Mouse (Mus musculus) liver, embryonic 14.5 days (tissue): ENCODE data around the gene Tekt4. TPM values are rescaled to one million over a fixed set of nuclear protein-coding genes. Genes with fewer than 3 reads are reported as not detected.

Experiments used
- ATAC-seq: fragments of 200-750 bp; cut with Nextera tagmentation; 2 replicates; pipeline ENCODE4 v1.8.0; 2017; ENCODE audit warnings: moderate number of reproducible peaks, mild to moderate bottlenecking, moderate library complexity; ENCODE audit not compliant: insufficient read depth
- DNase-seq, 3 experiments: peaks; one replicate each; pipeline ENCODE4 v3.0.0-alpha.2; 2012 to 2013; ENCODE audit warnings: low read depth in 3 of 3, low spot score in 3 of 3
- H3K27ac ChIP-seq: fragments of 300-500 bp; sonication (generic); 2 replicates; pipeline ENCODE4 v1.5.1; 2014; ENCODE audit warnings: moderate library complexity, mild to moderate bottlenecking, control low read depth, inconsistent platforms
- H3K27me3 ChIP-seq: fragments of 300-500 bp; sonication (generic); 2 replicates; pipeline ENCODE4 v1.6.1; 2014; ENCODE audit warnings: mild to moderate bottlenecking, low read length, moderate library complexity; ENCODE audit not compliant: control insufficient read depth, insufficient read depth
- H3K36me3 ChIP-seq: fragments of 300-500 bp; sonication (generic); replicated peaks from 2 replicates; pipeline ENCODE4 v1.6.1; 2014; ENCODE audit warnings: low read depth; ENCODE audit not compliant: control insufficient read depth, insufficient read depth
- H3K4me1 ChIP-seq, 2 experiments: fragments of 200-500 bp in 1 of 2; fragments of 300-500 bp in 1 of 2; sonication (generic) in 1 of 2; replicated peaks; 2 replicates each; pipeline ENCODE4 v1.6.1; 2012 to 2014; ENCODE audit warnings: antibody characterized with exemption in 1 of 2, inconsistent platforms in 1 of 2, low read length in 1 of 2; ENCODE audit not compliant: control insufficient read depth in 2 of 2, insufficient read depth in 2 of 2
- H3K4me2 ChIP-seq: fragments of 300-500 bp; sonication (generic); 2 replicates; pipeline ENCODE4 v1.6.1; 2014; ENCODE audit warnings: low read depth, mild to moderate bottlenecking, control low read depth, moderate library complexity
- H3K4me3 ChIP-seq, 2 experiments: fragments of 200-500 bp in 1 of 2; fragments of 300-500 bp in 1 of 2; sonication (generic) in 1 of 2; 2 replicates each; pipeline ENCODE4 v1.5.1; 2012 to 2014; ENCODE audit warnings: low read depth in 2 of 2, low read length in 2 of 2, mild to moderate bottlenecking in 2 of 2, control low read depth in 1 of 2, inconsistent platforms in 1 of 2, moderate library complexity in 1 of 2; ENCODE audit not compliant: insufficient read depth in 1 of 2
- H3K9ac ChIP-seq: fragments of 300-500 bp; sonication (generic); replicated peaks from 2 replicates; pipeline ENCODE4 v1.6.1; 2014; ENCODE audit warnings: mild to moderate bottlenecking, control low read depth, moderate library complexity
- H3K9me3 ChIP-seq: fragments of 300-500 bp; sonication (generic); 2 replicates; pipeline ENCODE4 v1.6.1; 2016; ENCODE audit warnings: low read length, mixed read lengths; ENCODE audit not compliant: control insufficient read depth
- CTCF ChIP-seq: IDR thresholded peaks from 2 replicates; pipeline ENCODE4 v1.5.1; 2016; ENCODE audit warnings: antibody characterized with exemption, low read depth, control low read depth
- EP300 ChIP-seq: IDR thresholded peaks from 2 replicates; pipeline ENCODE4 v1.6.1; 2016; ENCODE audit warnings: antibody characterized with exemption, low read depth
- WGBS: fragments of 180-500 bp; shearing (Covaris S2); extraction: QIAGEN DNeasy Blood & Tissue Kit; methylation state at CpG from one replicate; pipeline ENCODE4 v1.1.7; 2014; ENCODE audit not compliant: insufficient replicate concordance; 5-methylcytosine and 5-hydroxymethylcytosine counted together
- polyA plus RNA-seq, 2 experiments: library from polyadenylated mRNA; depleted of rRNA in 1 of 2; stranded (reverse) in 1 of 2; unstranded in 1 of 2; fragments of >200 nt; fragmentation: Nextera tagmentation in 1 of 2; extraction: Ambion mirVana in 1 of 2; gene quantifications; 2 replicates each; pipeline versions ENCODE4 v1.2.1 to v1.2.3; 2012 to 2014

Gene Tekt4
- polyA plus RNA-seq, 2 experiments: 0.07 TPM; not detected in 1

DNA sequence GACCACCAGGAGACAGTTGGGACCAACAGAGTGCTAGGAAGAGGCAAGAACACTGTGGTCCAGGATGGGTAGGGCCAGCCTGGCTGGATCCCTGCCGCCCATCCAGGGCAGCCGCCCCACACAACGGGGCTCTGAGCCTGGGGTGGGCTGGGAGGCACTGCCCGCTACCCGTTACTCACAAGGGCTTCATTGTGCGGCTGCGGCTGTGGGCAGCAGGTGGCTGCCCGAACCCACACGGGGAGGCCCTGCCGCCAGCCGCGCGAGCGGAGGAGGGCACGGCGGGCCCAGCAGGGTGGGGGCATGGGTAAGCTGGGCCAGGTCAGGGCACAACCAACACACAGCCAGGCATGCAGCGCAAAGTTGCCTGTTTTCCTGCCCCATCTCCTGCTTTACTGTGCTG is 63.7 kb downstream of the Tekt4 start:
- Histone ChIP-seq H3K9ac (no peak overlapping the region), H3K36me3 (no peaks in the 10 kb centered on the region), H3K4me1 (no peaks in the 10 kb centered on the region), H3K4me3 (no peak overlapping the region), H3K4me2 (no peak overlapping the region), H3K9me3 (no peaks in the 10 kb centered on the region), H3K27me3 (no peaks in the 10 kb centered on the region), H3K27ac (no peak overlapping the region)
- DNase-seq: no peak
- TF ChIP-seq EP300 (no peak), CTCF (no peak)
- 78% methylated on average over 17 of the region's 17 CpGs for WGBS
- no peak for ATAC-seq

DNA sequence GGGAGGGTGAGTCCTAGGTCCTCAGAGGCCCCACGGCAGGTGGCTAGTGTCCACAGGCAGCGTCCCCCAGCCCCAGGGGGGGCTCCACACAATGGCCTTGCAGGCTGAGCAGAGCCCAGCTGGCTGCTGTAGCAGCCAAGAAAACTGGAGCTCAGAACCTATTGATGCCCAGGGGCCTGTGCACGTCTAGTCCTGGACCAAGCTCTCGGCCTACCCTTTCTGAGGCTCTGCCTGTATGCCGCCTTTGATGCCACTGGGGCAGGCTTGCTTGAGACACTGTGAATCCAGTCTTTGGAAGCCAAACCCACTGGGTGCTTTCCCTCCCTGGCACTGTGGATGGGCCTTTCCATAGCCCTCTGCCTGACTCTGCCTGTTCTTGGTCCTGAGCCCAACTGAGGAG is 65.1 kb downstream of the Tekt4 start:
- WGBS: 62% methylated on average over 5 of the region's 5 CpGs
- no peaks in the 10 kb centered on the region for H3K4me1 ChIP-seq
- no peak overlapping the region for H3K27ac ChIP-seq
- no peaks in the 10 kb centered on the region for H3K27me3 ChIP-seq
- no peak overlapping the region for H3K4me2 ChIP-seq
- DNase-seq (no peak), ATAC-seq (no peak)
- H3K9ac ChIP-seq: no peak overlapping the region
- no peaks in the 10 kb centered on the region for H3K9me3 ChIP-seq
- no peaks in the 10 kb centered on the region for H3K36me3 ChIP-seq
- TF ChIP-seq EP300 (no peak), CTCF (no peak)
- H3K4me3 ChIP-seq: no peak overlapping the region

DNA sequence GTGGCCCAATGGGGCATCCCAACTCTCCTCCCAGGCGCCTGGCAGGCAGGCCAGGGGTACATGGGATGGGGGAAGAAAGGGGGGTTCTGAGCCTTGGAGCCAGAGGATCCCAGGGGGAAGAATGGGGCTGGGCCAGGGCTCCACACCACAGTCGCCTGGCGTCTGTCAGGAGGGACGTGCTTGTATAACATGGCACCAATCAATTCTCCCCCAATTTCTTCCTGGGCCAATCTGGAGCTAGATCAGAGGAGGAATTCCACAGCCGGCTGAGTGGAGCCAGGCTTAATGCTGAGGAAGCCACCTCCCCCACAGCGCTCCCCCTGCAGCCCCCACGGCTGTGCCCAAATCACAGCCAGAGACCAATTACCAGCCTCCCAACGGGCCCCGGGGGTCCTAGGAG is 66.1 kb downstream of the Tekt4 start:
- no peak for ATAC-seq
- TF ChIP-seq CTCF: no peak
- no peak for TF ChIP-seq EP300
- WGBS: 33% methylated on average over 9 of the region's 9 CpGs
- Histone ChIP-seq H3K4me2 (no peak overlapping the region), H3K4me1 (no peaks in the 10 kb centered on the region), H3K4me3 (no peak overlapping the region), H3K27me3 (no peaks in the 10 kb centered on the region), H3K36me3 (no peaks in the 10 kb centered on the region), H3K9ac (no peak overlapping the region), H3K9me3 (no peaks in the 10 kb centered on the region), H3K27ac (no peak overlapping the region)
- no peak for DNase-seq

DNA sequence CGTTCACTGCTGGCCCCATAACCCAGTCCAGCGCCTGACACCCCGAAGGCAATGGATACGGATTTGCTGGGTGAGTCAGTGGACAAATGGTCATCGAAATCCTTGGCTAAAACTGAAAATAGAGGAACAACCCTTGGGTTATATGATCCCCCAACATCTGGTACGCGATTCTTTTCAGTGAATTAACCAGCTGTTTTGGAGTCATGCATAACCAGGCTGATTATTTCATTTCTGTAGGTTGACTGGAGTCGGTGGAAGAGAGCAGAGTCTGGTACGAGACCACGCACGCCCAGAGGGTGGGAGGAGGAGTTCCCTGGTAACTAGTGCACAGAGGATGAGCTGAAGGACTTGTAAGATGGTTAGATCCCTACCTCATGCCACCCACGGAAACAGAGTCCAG is 67.7 kb downstream of the Tekt4 start:
- 60% methylated on average over 12 of the region's 12 CpGs for WGBS
- Histone ChIP-seq H3K9ac (no peak overlapping the region), H3K27ac (no peak overlapping the region), H3K4me3 (no peak overlapping the region), H3K4me2 (no peak overlapping the region), H3K27me3 (no peaks in the 10 kb centered on the region), H3K4me1 (no peaks in the 10 kb centered on the region), H3K36me3 (no peaks in the 10 kb centered on the region), H3K9me3 (no peaks in the 10 kb centered on the region)
- ATAC-seq (no peak), DNase-seq (no peak)
- TF ChIP-seq EP300 (no peak), CTCF (no peak)

Other genes starting within 250 kb of the Tekt4 start
- gene Gnptg, start 214.5 kb upstream of the Tekt4 start, polyA plus RNA-seq (2012; rRNA removed): 11.1 and 11.2 TPM in 2 replicates
- gene Gnptg, start 214.5 kb upstream of the Tekt4 start, polyA plus RNA-seq (2014; fragmentation: Nextera tagmentation; extraction: Ambion mirVana): 15.6 and 17.0 TPM in 2 replicates
- 11.1 and 13.0 TPM in 2 replicates for gene Tsr3, start 214.4 kb upstream of the Tekt4 start, polyA plus RNA-seq (2012; rRNA removed)
- gene Tsr3, start 214.4 kb upstream of the Tekt4 start, polyA plus RNA-seq (2014; fragmentation: Nextera tagmentation; extraction: Ambion mirVana): 17.4 and 18.5 TPM in 2 replicates
- 0.27 and 0.63 TPM in 2 replicates for gene Baiap3, start 198.3 kb upstream of the Tekt4 start, polyA plus RNA-seq (2012; rRNA removed)
- 0.69 TPM in 1 of 2 replicates, not detected in the other for gene Baiap3, start 198.3 kb upstream of the Tekt4 start, polyA plus RNA-seq (2014; fragmentation: Nextera tagmentation; extraction: Ambion mirVana)
- gene Ube2i, start 180.0 kb upstream of the Tekt4 start, polyA plus RNA-seq (2012; rRNA removed): 129 and 168 TPM in 2 replicates
- 244 and 260 TPM in 2 replicates for gene Ube2i, start 180.0 kb upstream of the Tekt4 start, polyA plus RNA-seq (2014; fragmentation: Nextera tagmentation; extraction: Ambion mirVana)
- gene Prss34, start 156.2 kb upstream of the Tekt4 start, polyA plus RNA-seq (2012; rRNA removed): 0.89 and 1.8 TPM in 2 replicates
- 0.71 and 3.6 TPM in 2 replicates for gene Prss34, start 156.2 kb upstream of the Tekt4 start, polyA plus RNA-seq (2014; fragmentation: Nextera tagmentation; extraction: Ambion mirVana)
- gene Prss28, start 146.0 kb upstream of the Tekt4 start, polyA plus RNA-seq (2012; rRNA removed): not detected in 2 replicates
- gene Prss28, start 146.0 kb upstream of the Tekt4 start, polyA plus RNA-seq (2014; fragmentation: Nextera tagmentation; extraction: Ambion mirVana): not detected in 2 replicates
- gene Prss29, start 136.0 kb upstream of the Tekt4 start, polyA plus RNA-seq (2012; rRNA removed): not detected in 2 replicates
- not detected in 2 replicates for gene Prss29, start 136.0 kb upstream of the Tekt4 start, polyA plus RNA-seq (2014; fragmentation: Nextera tagmentation; extraction: Ambion mirVana)
- not detected in 2 replicates for gene Tpsab1, start 109.1 kb upstream of the Tekt4 start, polyA plus RNA-seq (2012; rRNA removed)
- not detected in 2 replicates for gene Tpsab1, start 109.1 kb upstream of the Tekt4 start, polyA plus RNA-seq (2014; fragmentation: Nextera tagmentation; extraction: Ambion mirVana)
- gene Tpsb2, start 88.3 kb upstream of the Tekt4 start, polyA plus RNA-seq (2012; rRNA removed): 0.11 and 0.12 TPM in 2 replicates
- gene Tpsb2, start 88.3 kb upstream of the Tekt4 start, polyA plus RNA-seq (2014; fragmentation: Nextera tagmentation; extraction: Ambion mirVana): 0.44 TPM in 1 of 2 replicates, not detected in the other
- gene Tpsg1, start 85.3 kb upstream of the Tekt4 start, polyA plus RNA-seq (2012; rRNA removed): 0.51 and 0.93 TPM in 2 replicates
- gene Tpsg1, start 85.3 kb upstream of the Tekt4 start, polyA plus RNA-seq (2014; fragmentation: Nextera tagmentation; extraction: Ambion mirVana): 0.49 and 0.53 TPM in 2 replicates
- gene Cacna1h, start 20.8 kb upstream of the Tekt4 start, polyA plus RNA-seq (2012; rRNA removed): 1.2 and 1.3 TPM in 2 replicates
- 0.13 and 0.50 TPM in 2 replicates for gene Cacna1h, start 20.8 kb upstream of the Tekt4 start, polyA plus RNA-seq (2014; fragmentation: Nextera tagmentation; extraction: Ambion mirVana)
- 0.01 TPM in 1 of 2 replicates, not detected in the other for gene Sstr5, start 42.7 kb downstream of the Tekt4 start, polyA plus RNA-seq (2012; rRNA removed)
- gene Sstr5, start 42.7 kb downstream of the Tekt4 start, polyA plus RNA-seq (2014; fragmentation: Nextera tagmentation; extraction: Ambion mirVana): not detected in 2 replicates
- 0.04 and 0.11 TPM in 2 replicates for gene Sox8, start 116.1 kb downstream of the Tekt4 start, polyA plus RNA-seq (2012; rRNA removed)
- 0.15 TPM in 1 of 2 replicates, not detected in the other for gene Sox8, start 116.1 kb downstream of the Tekt4 start, polyA plus RNA-seq (2014; fragmentation: Nextera tagmentation; extraction: Ambion mirVana)
- 3.4 and 4.0 TPM in 2 replicates for gene Lmf1, start 124.5 kb downstream of the Tekt4 start, polyA plus RNA-seq (2012; rRNA removed)
- 7.9 and 9.3 TPM in 2 replicates for gene Lmf1, start 124.5 kb downstream of the Tekt4 start, polyA plus RNA-seq (2014; fragmentation: Nextera tagmentation; extraction: Ambion mirVana)